Mouse (Mus musculus): ENCODE measurements around the gene Gm49388. TPM values are rescaled to one million over a fixed set of nuclear protein-coding genes. Genes with fewer than 3 reads are reported as not detected.

The Gm49388 gene
- polyA plus RNA-seq, 1 experiment from 2014 or later: not detected

GRCm38 (mm10) chr7:127810650-127811049 lies 25.2 kb downstream of the Gm49388 start:
- no peaks in the 10 kb centered on the region for H3K27me3 ChIP-seq (replicated peaks; ENCODE audit: control insufficient read depth, insufficient read depth, low read length)
- H3K9me3 ChIP-seq (ENCODE audit: control insufficient read depth, low read length): no peaks in the 10 kb centered on the region
- no peak overlapping the region for H3K27ac ChIP-seq (ENCODE audit: low read depth, low read length)
- H3K4me1 ChIP-seq (ENCODE audit: control insufficient read depth, insufficient read depth, low read depth, low read length): no peaks in the 10 kb centered on the region
- ATAC-seq: no peak
- H3K4me2 ChIP-seq (ENCODE audit: low read length): no peak overlapping the region
- no peak overlapping the region for H3K4me3 ChIP-seq (ENCODE audit: low read length)
- peaks cover 35% of the 10 kb centered on the region for H3K36me3 ChIP-seq (ENCODE audit: control insufficient read depth, insufficient read depth, low read length)
- H3K9ac ChIP-seq (ENCODE audit: low read depth, low read length): no peak overlapping the region
- 70% methylated on average over 10 of the region's 10 CpGs for WGBS

GRCm38 (mm10) chr7:127811240-127811639 lies 25.8 kb downstream of the Gm49388 start:
- ATAC-seq: no peak
- Histone ChIP-seq H3K4me2 (ENCODE audit: low read length) (no peak overlapping the region), H3K27ac (ENCODE audit: low read depth, low read length) (no peak overlapping the region), H3K4me1 (ENCODE audit: control insufficient read depth, insufficient read depth, low read depth, low read length) (no peaks in the 10 kb centered on the region), H3K27me3 (replicated peaks; ENCODE audit: control insufficient read depth, insufficient read depth, low read length) (no peaks in the 10 kb centered on the region), H3K9me3 (ENCODE audit: control insufficient read depth, low read length) (no peaks in the 10 kb centered on the region), H3K4me3 (ENCODE audit: low read length) (no peak overlapping the region), H3K9ac (ENCODE audit: low read depth, low read length) (no peak overlapping the region), H3K36me3 (ENCODE audit: control insufficient read depth, insufficient read depth, low read length) (peaks cover 33% of the 10 kb centered on the region)
- 81% methylated on average over 4 of the region's 4 CpGs for WGBS

- WGBS: 84% methylated on average over 3 of the region's 3 CpGs
These were observed 26.9 kb downstream of the Gm49388 start for GRCm38 (mm10) chr7:127812292-127812691.

GRCm38 (mm10) chr7:127813821-127814220 lies 28.4 kb downstream of the Gm49388 start:
- Histone ChIP-seq H3K4me2 (ENCODE audit: low read length) (no peak overlapping the region), H3K36me3 (ENCODE audit: control insufficient read depth, insufficient read depth, low read length) (peaks cover 30% of the 10 kb centered on the region)

More at GRCm38 (mm10) chr7:127812292-127812691, 26.9 kb downstream of the Gm49388 start:
- no peak overlapping the region for H3K4me2 ChIP-seq (ENCODE audit: low read length)
- no peak overlapping the region for H3K27ac ChIP-seq (ENCODE audit: low read depth, low read length)
- no peaks in the 10 kb centered on the region for H3K9me3 ChIP-seq (ENCODE audit: control insufficient read depth, low read length)
- peaks cover 29% of the 10 kb centered on the region for H3K36me3 ChIP-seq (ENCODE audit: control insufficient read depth, insufficient read depth, low read length)
- ATAC-seq: no peak
- no peaks in the 10 kb centered on the region for H3K4me1 ChIP-seq (ENCODE audit: control insufficient read depth, insufficient read depth, low read depth, low read length)
- no peak overlapping the region for H3K9ac ChIP-seq (ENCODE audit: low read depth, low read length)
- H3K27me3 ChIP-seq (replicated peaks; ENCODE audit: control insufficient read depth, insufficient read depth, low read length): no peaks in the 10 kb centered on the region
- H3K4me3 ChIP-seq (ENCODE audit: low read length): no peak overlapping the region

GRCm38 (mm10) chr7:127814241-127814921 lies 29.0 kb downstream of the Gm49388 start:
- H3K4me2 ChIP-seq (ENCODE audit: low read length): no peak overlapping the region
- no peak overlapping the region for H3K9ac ChIP-seq (ENCODE audit: low read depth, low read length)
- H3K27ac ChIP-seq (ENCODE audit: low read depth, low read length): no peak overlapping the region
- H3K4me3 ChIP-seq (ENCODE audit: low read length): no peak overlapping the region
- H3K4me1 ChIP-seq (ENCODE audit: control insufficient read depth, insufficient read depth, low read depth, low read length): no peaks in the 10 kb centered on the region
- peaks cover 27% of the 10 kb centered on the region for H3K36me3 ChIP-seq (ENCODE audit: control insufficient read depth, insufficient read depth, low read length)
- no peaks in the 10 kb centered on the region for H3K27me3 ChIP-seq (replicated peaks; ENCODE audit: control insufficient read depth, insufficient read depth, low read length)
- ATAC-seq: no peak
- WGBS: 76% methylated on average over 19 of the region's 19 CpGs
- H3K9me3 ChIP-seq (ENCODE audit: control insufficient read depth, low read length): no peaks in the 10 kb centered on the region

More at GRCm38 (mm10) chr7:127813821-127814220, 28.4 kb downstream of the Gm49388 start:
- ATAC-seq: no peak
- H3K4me3 ChIP-seq (ENCODE audit: low read length): no peak overlapping the region
- H3K9ac ChIP-seq (ENCODE audit: low read depth, low read length): no peak overlapping the region
- 88% methylated on average over 4 of the region's 4 CpGs for WGBS
- H3K9me3 ChIP-seq (ENCODE audit: control insufficient read depth, low read length): no peaks in the 10 kb centered on the region
- no peaks in the 10 kb centered on the region for H3K4me1 ChIP-seq (ENCODE audit: control insufficient read depth, insufficient read depth, low read depth, low read length)
- no peak overlapping the region for H3K27ac ChIP-seq (ENCODE audit: low read depth, low read length)
- no peaks in the 10 kb centered on the region for H3K27me3 ChIP-seq (replicated peaks; ENCODE audit: control insufficient read depth, insufficient read depth, low read length)

- no peaks in the 10 kb centered on the region for H3K4me1 ChIP-seq (ENCODE audit: control insufficient read depth, insufficient read depth, low read depth, low read length)
- no peaks in the 10 kb centered on the region for H3K9me3 ChIP-seq (ENCODE audit: control insufficient read depth, low read length)
- WGBS: 92% methylated on average over 15 of the region's 15 CpGs
- no peaks in the 10 kb centered on the region for H3K27me3 ChIP-seq (replicated peaks; ENCODE audit: control insufficient read depth, insufficient read depth, low read length)
- H3K27ac ChIP-seq (ENCODE audit: low read depth, low read length): no peak overlapping the region
- peaks cover 23% of the 10 kb centered on the region for H3K36me3 ChIP-seq (ENCODE audit: control insufficient read depth, insufficient read depth, low read length)
- no peak overlapping the region for H3K4me3 ChIP-seq (ENCODE audit: low read length)
- H3K9ac ChIP-seq (ENCODE audit: low read depth, low read length): no peak overlapping the region
- no peak overlapping the region for H3K4me2 ChIP-seq (ENCODE audit: low read length)
- ATAC-seq: no peak
These were observed 29.8 kb downstream of the Gm49388 start for GRCm38 (mm10) chr7:127815116-127815665.

- Histone ChIP-seq H3K4me2 (ENCODE audit: low read length) (no peak overlapping the region), H3K9ac (ENCODE audit: low read depth, low read length) (no peak overlapping the region), H3K27me3 (replicated peaks; ENCODE audit: control insufficient read depth, insufficient read depth, low read length) (no peaks in the 10 kb centered on the region), H3K4me1 (ENCODE audit: control insufficient read depth, insufficient read depth, low read depth, low read length) (no peaks in the 10 kb centered on the region), H3K36me3 (ENCODE audit: control insufficient read depth, insufficient read depth, low read length) (peaks cover 15% of the 10 kb centered on the region), H3K9me3 (ENCODE audit: control insufficient read depth, low read length) (no peaks in the 10 kb centered on the region), H3K27ac (ENCODE audit: low read depth, low read length) (no peak overlapping the region), H3K4me3 (ENCODE audit: low read length) (no peak overlapping the region)
- no peak for ATAC-seq
- WGBS: 63% methylated on average over 15 of the region's 15 CpGs
These were observed 30.8 kb downstream of the Gm49388 start for GRCm38 (mm10) chr7:127815954-127816821.

- 70% methylated on average over 7 of the region's 7 CpGs for WGBS
- H3K27ac ChIP-seq (ENCODE audit: low read depth, low read length): no peak overlapping the region
- no peak for ATAC-seq
These were observed 31.6 kb downstream of the Gm49388 start for GRCm38 (mm10) chr7:127817053-127817452.

GRCm38 (mm10) chr7:127817776-127818175 lies 32.4 kb downstream of the Gm49388 start:
- H3K27ac ChIP-seq (ENCODE audit: low read depth, low read length): no peak overlapping the region
- no peaks in the 10 kb centered on the region for H3K9me3 ChIP-seq (ENCODE audit: control insufficient read depth, low read length)
- no peak overlapping the region for H3K4me2 ChIP-seq (ENCODE audit: low read length)
- H3K36me3 ChIP-seq (ENCODE audit: control insufficient read depth, insufficient read depth, low read length): peaks cover 13% of the 10 kb centered on the region
- H3K9ac ChIP-seq (ENCODE audit: low read depth, low read length): no peak overlapping the region
- no peak for ATAC-seq
- H3K27me3 ChIP-seq (replicated peaks; ENCODE audit: control insufficient read depth, insufficient read depth, low read length): no peaks in the 10 kb centered on the region
- peaks cover 3% of the 10 kb centered on the region for H3K4me1 ChIP-seq (ENCODE audit: control insufficient read depth, insufficient read depth, low read depth, low read length)
- H3K4me3 ChIP-seq (ENCODE audit: low read length): no peak overlapping the region
- 84% methylated on average over 5 of the region's 5 CpGs for whole genome bisulfite sequencing

More at GRCm38 (mm10) chr7:127817053-127817452, 31.6 kb downstream of the Gm49388 start:
- Histone ChIP-seq H3K4me2 (ENCODE audit: low read length) (no peak overlapping the region), H3K9me3 (ENCODE audit: control insufficient read depth, low read length) (no peaks in the 10 kb centered on the region), H3K9ac (ENCODE audit: low read depth, low read length) (no peak overlapping the region), H3K4me3 (ENCODE audit: low read length) (no peak overlapping the region), H3K27me3 (replicated peaks; ENCODE audit: control insufficient read depth, insufficient read depth, low read length) (no peaks in the 10 kb centered on the region), H3K36me3 (ENCODE audit: control insufficient read depth, insufficient read depth, low read length) (peaks cover 13% of the 10 kb centered on the region), H3K4me1 (ENCODE audit: control insufficient read depth, insufficient read depth, low read depth, low read length) (no peaks in the 10 kb centered on the region; the same call in 1 of the 2 replicates)
